ENCODE assay signal across 33 mouse cellular contexts in genomic region chr1:84087957-84088356, GRCm38 (mm10).
DNase-seq lines count a peak whose midpoint lies in the region; ATAC-seq lines count a peak whose summit lies in the region.
"Had no signal": no experiment of that assay in that cellular context is flagged by ENCODE, and none has a peak within 500 bp of the region (broad histone marks: within the 10 kb centered on the region; RNA-seq: fewer than 3 reads in every experiment).

No protein-coding gene starts in this region.

- peak; percentile 44 for DNase-seq in embryonic facial prominence, embryonic 11.5 days (ENCODE audit: low spot score)
- DNase-seq in embryonic facial prominence, embryonic 10.5 days (ENCODE audit: low spot score), result no peak
- DNase-seq in heart, adult 11 months, result peak; percentile 15
- DNase-seq in heart, adult 18-20 months, result no peak
- DNase-seq in Muller cell, postnatal 12 days (ENCODE audit: inconsistent ontology term), result peak; percentile 52
- DNase-seq in embryonic facial prominence, embryonic 14.5 days (ENCODE audit: low spot score), result peak; percentile 42
- DNase-seq: adrenal gland, postnatal 14 days; cerebellum, adult 11-12 months; cerebellum, adult 9-11 months; gastrocnemius, adult 2 months; gastrocnemius, postnatal 36 days; heart, postnatal 10 days; kidney, adult 18-20 months; kidney, postnatal 25 days; layer of hippocampus, postnatal 36 days; liver, embryonic 13.5 days; lung, adult 2 months; lung, postnatal 10 days; retina, postnatal 1 day; right cerebral cortex, postnatal 14 days; thymus, postnatal 4 days had no signal

- no peaks in the 10 kb centered on the region for H3K9me3 ChIP-seq in embryonic facial prominence, embryonic 11.5 days (replicated peaks; ENCODE audit: control insufficient read depth, low read length)
- no peaks in the 10 kb centered on the region for H3K9me3 ChIP-seq in embryonic facial prominence, embryonic 10.5 days
- no peaks in the 10 kb centered on the region for H3K9me3 ChIP-seq in embryonic facial prominence, embryonic 14.5 days (ENCODE audit: control insufficient read depth, low read length)
- no peaks in the 10 kb centered on the region for H3K9me3 ChIP-seq in intestine, embryonic 16.5 days (ENCODE audit: control insufficient read depth, low read length)
- H3K9me3 ChIP-seq: embryonic facial prominence, embryonic 13.5 days; heart, embryonic 13.5 days; limb, embryonic 10.5 days; limb, embryonic 15.5 days; liver, embryonic 13.5 days; midbrain, embryonic 10.5 days; midbrain, embryonic 15.5 days; neural tube, embryonic 15.5 days had no signal

- no peak overlapping the region for H3K4me2 ChIP-seq in embryonic facial prominence, embryonic 11.5 days (ENCODE audit: low read depth, low read length)
- H3K4me2 ChIP-seq in embryonic facial prominence, embryonic 14.5 days (ENCODE audit: low read depth, low read length), result no peak overlapping the region
- no peak overlapping the region for H3K4me2 ChIP-seq in intestine, embryonic 16.5 days (ENCODE audit: low read depth, low read length)
- H3K4me2 ChIP-seq: embryonic facial prominence, embryonic 13.5 days; heart, embryonic 13.5 days; hindbrain, embryonic 14.5 days; limb, embryonic 15.5 days; liver, embryonic 13.5 days; midbrain, embryonic 15.5 days; neural tube, embryonic 15.5 days had no signal

- 44% methylated on average over 2 of the region's 2 CpGs for WGBS in embryonic facial prominence, embryonic 11.5 days
- WGBS in embryonic facial prominence, embryonic 10.5 days, result 63% methylated on average over 2 of the region's 2 CpGs
- WGBS in embryonic facial prominence, embryonic 14.5 days, result 44% methylated on average over 2 of the region's 2 CpGs
- 69% methylated on average over 2 of the region's 2 CpGs for WGBS in intestine, embryonic 16.5 days

- H3K27me3 ChIP-seq in embryonic facial prominence, embryonic 11.5 days (ENCODE audit: control insufficient read depth, insufficient read depth, low read length), result no peaks in the 10 kb centered on the region
- no peaks in the 10 kb centered on the region for H3K27me3 ChIP-seq in embryonic facial prominence, embryonic 10.5 days (replicated peaks; ENCODE audit: low read depth, poor library complexity, severe bottlenecking)
- no peaks in the 10 kb centered on the region for H3K27me3 ChIP-seq in embryonic facial prominence, embryonic 14.5 days (replicated peaks; ENCODE audit: control insufficient read depth, insufficient read depth, low read length)
- H3K27me3 ChIP-seq in intestine, embryonic 16.5 days (replicated peaks; ENCODE audit: control insufficient read depth, insufficient read depth, low read length), result no peaks in the 10 kb centered on the region
- H3K27me3 ChIP-seq: embryonic facial prominence, embryonic 13.5 days; heart, embryonic 13.5 days; limb, embryonic 15.5 days; liver, embryonic 13.5 days; midbrain, embryonic 15.5 days; neural tube, embryonic 15.5 days had no signal

- no peaks in the 10 kb centered on the region for H3K4me1 ChIP-seq in embryonic facial prominence, embryonic 11.5 days (ENCODE audit: control insufficient read depth, insufficient read depth, low read length)
- no peaks in the 10 kb centered on the region; the same call in 1 of the 2 replicates for H3K4me1 ChIP-seq in embryonic facial prominence, embryonic 10.5 days
- H3K4me1 ChIP-seq in embryonic facial prominence, embryonic 14.5 days (ENCODE audit: control insufficient read depth, insufficient read depth, low read length), result 0 out of 2 replicates have a peak, but pooled peaks cover 2% of the 10 kb centered on the region
- H3K4me1 ChIP-seq in intestine, embryonic 16.5 days (ENCODE audit: control insufficient read depth, insufficient read depth, low read length), result no peaks in the 10 kb centered on the region
- H3K4me1 ChIP-seq: heart, embryonic 13.5 days; limb, embryonic 10.5 days; liver, embryonic 13.5 days; midbrain, embryonic 10.5 days; midbrain, embryonic 15.5 days had no signal

- no peak for ATAC-seq in embryonic facial prominence, embryonic 11.5 days (replicated peaks; ENCODE audit: insufficient number of reproducible peaks, low FRiP score, low TSS enrichment, low read depth)
- ATAC-seq in embryonic facial prominence, embryonic 14.5 days (ENCODE audit: low read depth), result no peak
- no peak for ATAC-seq in intestine, embryonic 16.5 days
- ATAC-seq: inflammation-experienced regulatory T-cells, adult 6 months; midbrain, embryonic 15.5 days had no signal

- no peak overlapping the region for H3K9ac ChIP-seq in embryonic facial prominence, embryonic 11.5 days (replicated peaks; ENCODE audit: low read length)
- H3K9ac ChIP-seq in embryonic facial prominence, embryonic 14.5 days (ENCODE audit: low read depth, low read length), result no peak overlapping the region
- no peak overlapping the region for H3K9ac ChIP-seq in intestine, embryonic 16.5 days (ENCODE audit: low read depth, low read length)
- H3K9ac ChIP-seq: embryonic facial prominence, embryonic 13.5 days; heart, embryonic 13.5 days; hindbrain, embryonic 14.5 days; limb, embryonic 15.5 days; liver, embryonic 13.5 days; midbrain, embryonic 15.5 days; neural tube, embryonic 15.5 days had no signal

- H3K4me3 ChIP-seq in embryonic facial prominence, embryonic 11.5 days (ENCODE audit: low read depth, low read length), result no peak overlapping the region
- H3K4me3 ChIP-seq in embryonic facial prominence, embryonic 10.5 days, result no peak overlapping the region
- no peak overlapping the region for H3K4me3 ChIP-seq in embryonic facial prominence, embryonic 14.5 days (ENCODE audit: low read depth, low read length)
- no peak overlapping the region for H3K4me3 ChIP-seq in intestine, embryonic 16.5 days (ENCODE audit: low read length)
- H3K4me3 ChIP-seq: embryonic facial prominence, embryonic 13.5 days; gastrocnemius, adult 2 months; heart, embryonic 13.5 days; limb, embryonic 10.5 days; limb, embryonic 15.5 days; liver, embryonic 13.5 days; midbrain, embryonic 10.5 days; midbrain, embryonic 15.5 days; neural tube, embryonic 15.5 days had no signal

- no peak overlapping the region for H3K27ac ChIP-seq in embryonic facial prominence, embryonic 11.5 days (replicated peaks; ENCODE audit: low read depth, low read length)
- no peak overlapping the region for H3K27ac ChIP-seq in embryonic facial prominence, embryonic 10.5 days (replicated peaks)
- no peak overlapping the region for H3K27ac ChIP-seq in embryonic facial prominence, embryonic 14.5 days (replicated peaks; ENCODE audit: low read depth, low read length)
- H3K27ac ChIP-seq in intestine, embryonic 16.5 days (ENCODE audit: low read length), result no peak overlapping the region
- H3K27ac ChIP-seq: embryonic facial prominence, embryonic 13.5 days; gastrocnemius, adult 2 months; heart, embryonic 13.5 days; hindbrain, embryonic 14.5 days; limb, embryonic 10.5 days; limb, embryonic 15.5 days; liver, embryonic 13.5 days; macrophage; midbrain, embryonic 10.5 days; midbrain, embryonic 15.5 days; neural tube, embryonic 15.5 days had no signal

- H3K36me3 ChIP-seq in embryonic facial prominence, embryonic 11.5 days (replicated peaks; ENCODE audit: control insufficient read depth, insufficient read depth, low read depth, low read length), result no peaks in the 10 kb centered on the region
- no peaks in the 10 kb centered on the region for H3K36me3 ChIP-seq in embryonic facial prominence, embryonic 10.5 days (replicated peaks)
- no peaks in the 10 kb centered on the region for H3K36me3 ChIP-seq in embryonic facial prominence, embryonic 14.5 days (ENCODE audit: control insufficient read depth, insufficient read depth, low read length)
- H3K36me3 ChIP-seq in intestine, embryonic 16.5 days (ENCODE audit: control insufficient read depth, insufficient read depth, low read length), result no peaks in the 10 kb centered on the region
- H3K36me3 ChIP-seq: embryonic facial prominence, embryonic 13.5 days; G1E; heart, embryonic 13.5 days; limb, embryonic 10.5 days; limb, embryonic 15.5 days; liver, embryonic 13.5 days; midbrain, embryonic 10.5 days; midbrain, embryonic 15.5 days; neural tube, embryonic 15.5 days had no signal

Comparison
In these comparisons a context has a peak if more than half of its experiments do, and no peak if none do; other contexts are left out.
1. DNase-seq: peak in embryonic facial prominence, embryonic 11.5 days (single experiment), heart, adult 11 months (single experiment), Muller cell, postnatal 12 days (single experiment) and embryonic facial prominence, embryonic 14.5 days (single experiment); none in embryonic facial prominence, embryonic 10.5 days (single experiment) and heart, adult 18-20 months (0 of 2).